Mouse (Mus musculus) urinary bladder, postnatal 14 days (tissue): ENCODE data around the gene Tbx1.
"Not testable (repeated sequence)": the region's sequence is repeated elsewhere in the genome, so short reads cannot be mapped to it uniquely, and the experiment has no call there.

Source experiments
- DNase-seq: peaks from one replicate; pipeline ENCODE4 v3.0.0; 2021; ENCODE audit warnings: low spot score

The Tbx1 gene

DNA sequence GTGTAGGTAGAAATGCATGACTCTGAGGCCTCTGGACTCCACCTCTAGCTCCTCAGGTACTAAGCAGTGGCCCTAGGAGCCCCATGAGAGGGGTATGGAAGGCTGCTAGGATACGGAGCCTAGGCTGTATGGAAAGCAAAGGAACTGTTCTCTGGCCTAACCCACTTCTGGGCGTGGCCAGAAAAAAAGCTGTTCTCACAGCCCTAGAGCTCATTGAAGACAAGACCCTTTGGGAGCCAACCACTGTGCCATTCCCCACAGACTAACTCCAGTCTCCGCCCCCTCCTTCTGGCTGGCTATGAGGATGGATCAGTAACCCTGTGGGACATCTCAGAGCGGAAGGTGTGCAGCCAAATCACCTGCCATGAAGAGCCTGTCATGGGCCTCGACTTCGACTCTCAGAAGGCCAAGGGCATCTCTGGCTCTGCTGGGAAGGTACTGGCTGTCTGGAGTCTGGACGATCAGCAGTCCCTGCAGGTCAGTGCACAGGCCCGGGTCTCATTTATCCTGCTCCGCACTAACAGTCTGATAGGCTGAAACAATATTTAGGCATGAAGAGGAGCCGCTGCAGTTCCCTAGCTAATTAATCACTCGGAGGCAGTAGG is 38.3 kb downstream of the Tbx1 start:
- DNase-seq = no peak

DNA sequence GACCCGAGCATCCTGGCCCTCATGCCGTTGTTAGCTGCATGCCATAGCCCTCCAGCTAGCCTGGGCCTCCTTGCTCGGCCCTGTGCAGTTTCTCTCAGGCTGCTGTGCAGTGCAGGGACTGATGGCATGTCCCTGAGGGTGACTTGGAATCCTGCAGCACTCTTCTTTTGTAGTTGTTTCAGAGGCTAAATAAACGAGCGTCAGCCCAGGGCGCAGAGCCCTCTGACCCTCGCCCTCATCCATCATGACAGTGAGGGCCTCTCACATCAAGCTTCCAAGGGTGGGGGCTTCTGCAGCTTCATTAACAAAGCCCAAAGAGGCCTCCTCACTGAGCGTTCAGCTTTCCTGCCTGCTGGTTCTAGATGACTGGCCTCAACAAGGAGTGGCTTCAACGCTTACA is 38.9 kb downstream of the Tbx1 start:
- DNase-seq = no peak

DNA sequence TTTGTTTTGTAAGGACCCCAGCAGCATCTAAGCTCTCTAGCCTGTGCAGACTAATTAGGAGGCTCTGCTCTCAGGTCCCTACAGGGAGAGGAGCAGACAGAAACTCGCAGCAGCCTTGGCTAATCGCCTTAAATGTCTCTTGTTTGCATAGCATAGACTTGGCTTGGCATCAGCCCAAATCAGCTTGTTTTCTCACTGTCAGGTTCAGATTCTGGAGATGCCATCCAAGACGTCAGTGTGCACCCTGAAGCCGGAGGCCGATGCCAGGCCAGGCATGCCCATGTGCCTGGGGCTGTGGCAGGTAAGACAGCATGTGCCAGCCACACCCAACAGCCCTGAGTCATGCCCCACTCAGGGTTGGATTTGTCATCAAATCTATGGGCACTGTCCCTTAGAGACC is 42.6 kb downstream of the Tbx1 start:
- DNase-seq = peak; percentile 73

DNA sequence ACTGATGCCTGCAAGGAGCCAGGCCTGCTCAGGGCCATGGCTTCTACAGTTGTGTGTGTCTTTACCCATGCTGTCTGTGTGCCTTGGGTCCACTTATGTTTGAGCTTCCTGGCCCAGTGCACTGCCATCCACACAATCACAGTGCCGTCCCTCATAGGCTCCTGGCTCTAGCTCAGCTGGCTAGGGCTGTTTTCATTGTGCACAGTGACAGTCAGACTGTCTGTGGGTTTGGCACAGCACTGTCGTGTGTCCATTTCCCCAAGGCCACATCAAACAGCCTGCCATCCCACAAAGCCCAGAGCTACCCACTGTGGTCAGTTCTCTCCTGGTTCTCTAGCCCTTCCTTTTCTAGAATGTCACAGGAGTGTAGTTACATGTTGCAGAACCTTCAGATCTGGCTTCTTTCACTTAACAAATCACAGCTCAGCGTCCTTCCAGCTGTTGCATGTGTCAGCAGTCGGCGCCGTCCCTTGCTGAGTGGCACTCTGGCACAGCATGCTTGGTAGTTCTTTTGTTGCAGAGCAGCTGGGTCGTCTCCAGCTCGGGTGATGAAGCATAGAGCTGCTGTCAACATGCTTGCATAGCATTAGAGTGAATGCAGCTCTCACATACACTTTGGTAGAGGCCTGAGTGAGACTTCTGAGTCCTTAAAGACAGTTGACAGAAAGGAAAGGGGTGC is 47.2 kb downstream of the Tbx1 start:
- DNase-seq = no peak

DNA sequence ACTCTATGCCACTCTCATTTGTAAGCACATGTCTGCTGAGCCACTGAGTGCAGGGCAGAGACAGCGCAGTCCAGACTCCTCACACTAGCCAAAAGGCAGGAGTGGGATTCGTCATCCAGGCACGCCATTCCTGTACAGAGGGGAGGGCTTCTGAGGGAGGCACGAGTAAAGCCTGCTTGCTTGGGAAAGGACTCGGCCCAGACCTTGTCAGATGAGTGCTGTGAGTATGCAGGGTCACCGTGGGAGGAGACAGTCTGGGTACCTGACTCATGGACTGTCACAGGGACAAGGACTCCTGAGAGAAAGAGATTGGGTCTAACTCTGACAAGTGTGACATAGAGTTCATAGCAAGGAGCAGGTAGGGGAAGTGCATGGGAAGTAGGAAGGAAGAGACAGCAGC is 51.2 kb downstream of the Tbx1 start:
- no peak for DNase-seq

DNA sequence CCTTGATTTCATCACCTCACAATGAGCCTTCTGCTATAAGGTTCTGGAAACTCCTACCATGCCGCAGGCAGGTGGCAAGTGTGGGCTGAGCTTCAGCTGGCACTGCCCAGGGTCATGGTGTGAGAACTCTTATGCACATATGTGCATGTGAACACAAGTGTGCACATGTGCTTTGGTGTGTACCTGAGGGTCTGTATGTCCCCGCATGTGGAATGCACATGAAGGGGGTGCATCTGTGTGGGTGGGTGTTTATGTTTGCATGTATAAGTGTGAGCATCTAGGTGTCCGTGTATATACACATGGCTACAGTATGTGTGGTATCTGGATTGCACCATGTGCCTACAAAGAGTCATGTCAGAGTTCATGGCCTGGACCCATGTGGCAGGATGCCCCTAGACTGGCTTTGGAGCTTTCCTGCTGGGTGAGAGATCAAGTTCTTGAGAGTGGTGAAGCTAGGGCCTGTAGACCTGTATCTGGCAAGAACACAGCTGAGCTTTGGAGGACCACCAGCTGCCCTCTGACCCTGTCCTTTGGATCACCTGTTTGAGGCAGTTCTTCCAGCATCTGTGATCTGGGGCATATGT is 53.0 kb downstream of the Tbx1 start:
- DNase-seq = no peak

DNA sequence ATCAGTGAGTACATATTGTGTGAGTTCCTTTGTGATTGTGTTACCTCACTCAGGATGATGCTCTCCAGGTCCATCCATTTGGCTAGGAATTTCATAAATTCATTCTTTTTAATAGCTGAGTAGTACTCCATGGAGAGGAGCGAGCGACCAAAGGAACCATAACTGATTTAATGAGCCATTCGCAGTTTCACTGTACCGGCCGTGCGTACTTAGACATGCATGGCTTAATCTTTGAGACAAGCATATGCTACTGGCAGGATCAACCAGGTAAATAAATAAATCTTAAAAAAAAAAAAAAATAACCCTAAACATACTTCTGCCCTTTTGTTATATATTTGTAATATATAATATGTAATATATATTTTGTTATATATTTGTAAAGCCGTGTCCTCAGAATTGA is 57.4 kb downstream of the Tbx1 start:
- not testable (repeated sequence) for DNase-seq
